Mouse (Mus musculus) myocyte (in vitro differentiated cells): ENCODE measurements around the gene Sqor.

ENCODE experiments used
- CEBPB ChIP-seq: IDR thresholded peaks from 2 replicates; pipeline ENCODE4 v1.6.1; 2011; ENCODE audit warnings: mild to moderate bottlenecking, moderate library complexity; ENCODE audit not compliant: poor library complexity, insufficient read depth, severe bottlenecking
- E2F4 ChIP-seq: IDR thresholded peaks from one replicate; pipeline ENCODE4 v1.6.1; 2011; ENCODE audit warnings: mild to moderate bottlenecking, control low read depth, moderate library complexity; ENCODE audit not compliant: insufficient read depth
- MAX ChIP-seq: IDR thresholded peaks from one replicate; pipeline ENCODE4 v1.6.1; 2011; ENCODE audit warnings: low read depth, mild to moderate bottlenecking, control low read depth
- MYOD1 ChIP-seq, 3 experiments: IDR thresholded peaks; one replicate each; pipeline ENCODE4 v1.6.1; 2011; ENCODE audit warnings: control low read depth in 2 of 3, low read depth in 2 of 3, mild to moderate bottlenecking in 2 of 3, moderate library complexity in 1 of 3; ENCODE audit not compliant: insufficient read length in 2 of 3, control insufficient read depth in 1 of 3
- MYOG ChIP-seq, 3 experiments: IDR thresholded peaks; one replicate each; pipeline ENCODE4 v1.6.1; 2011; ENCODE audit warnings: control low read depth in 2 of 3, low read depth in 2 of 3, mild to moderate bottlenecking in 2 of 3; ENCODE audit not compliant: insufficient read length in 2 of 3, control insufficient read depth in 1 of 3, insufficient read depth in 1 of 3
- POLR2A ChIP-seq: IDR thresholded peaks from one replicate; pipeline ENCODE4 v1.6.1; 2011; ENCODE audit warnings: low read depth, mild to moderate bottlenecking, control low read depth, moderate library complexity; ENCODE audit not compliant: insufficient read length
- POLR2AphosphoS2 ChIP-seq: IDR thresholded peaks from one replicate; pipeline ENCODE4 v1.6.1; 2011; ENCODE audit warnings: low read depth, control low read depth; ENCODE audit not compliant: insufficient read length
- REST ChIP-seq: IDR thresholded peaks from one replicate; pipeline ENCODE4 v1.6.1; 2011; ENCODE audit warnings: mild to moderate bottlenecking, control low read depth, moderate library complexity; ENCODE audit not compliant: insufficient read depth, insufficient read length
- SRF ChIP-seq: IDR thresholded peaks from one replicate; pipeline ENCODE4 v1.6.1; 2011; ENCODE audit warnings: low read depth; ENCODE audit not compliant: control insufficient read depth, insufficient read length
- TCF12 ChIP-seq: IDR thresholded peaks from one replicate; pipeline ENCODE4 v1.6.1; 2011; ENCODE audit warnings: mild to moderate bottlenecking, control low read depth; ENCODE audit not compliant: poor library complexity, insufficient read depth, severe bottlenecking
- TCF3 ChIP-seq: IDR thresholded peaks from one replicate; pipeline ENCODE4 v1.6.1; 2011; ENCODE audit warnings: low read depth, control low read depth; ENCODE audit not compliant: insufficient read length
- USF1 ChIP-seq: IDR thresholded peaks from one replicate; pipeline ENCODE4 v1.6.1; 2011; ENCODE audit warnings: low read depth, mild to moderate bottlenecking, control low read depth, moderate library complexity

- TF ChIP-seq POLR2A (no peak), MYOD1 (IDR thresholded peaks at IDR 0.05; ENCODE audit: control insufficient read depth in 1 of 3, insufficient read length in 2 of 3, low read depth in 2 of 3) (no peak), USF1 (no peak), MAX (no peak), SRF (no peak), TCF12 (no peak), MYOG (IDR thresholded peaks at IDR 0.05; ENCODE audit: control insufficient read depth in 1 of 3, insufficient read depth in 1 of 3, insufficient read length in 2 of 3, low read depth in 2 of 3) (no peak), POLR2AphosphoS2 (no peak), E2F4 (no peak), CEBPB (no peak), REST (no peak), TCF3 (no peak)
Observed at GRCm38 (mm10) chr2:122789311-122789710, 24.3 kb downstream of the Sqor start.
